Mouse (Mus musculus) midbrain, embryonic 11.5 days (tissue): Measurements from ENCODE around the gene Olfr56. TPM values are rescaled to one million over a fixed set of nuclear protein-coding genes. Genes with fewer than 3 reads are reported as not detected.
"Not testable (repeated sequence)": the region's sequence is repeated elsewhere in the genome, so short reads cannot be mapped to it uniquely, and the experiment has no call there.

Experiments used
- ATAC-seq: fragments of 200-750 bp; cut with Nextera tagmentation; 2 replicates; pipeline ENCODE4 v1.8.0; 2017; ENCODE audit warnings: moderate TSS enrichment, moderate library complexity; ENCODE audit not compliant: low FRiP score
- DNase-seq: peaks from one replicate; pipeline ENCODE4 v3.0.0; 2015; ENCODE audit warnings: low spot score; ENCODE audit errors: missing footprints
- H3K27ac ChIP-seq: fragments of 300-500 bp; sonication (generic); 2 replicates; pipeline ENCODE4 v1.5.1; 2014; ENCODE audit warnings: low read depth, low read length
- H3K27me3 ChIP-seq: fragments of 300-500 bp; sonication (generic); 2 replicates; pipeline ENCODE4 v1.6.1; 2014; ENCODE audit warnings: mild to moderate bottlenecking, low read length, moderate library complexity, mixed read lengths; ENCODE audit not compliant: control insufficient read depth, insufficient read depth
- H3K36me3 ChIP-seq: fragments of 300-500 bp; sonication (generic); 2 replicates; pipeline ENCODE4 v1.6.1; 2014; ENCODE audit warnings: mild to moderate bottlenecking, low read length, moderate library complexity, mixed read lengths; ENCODE audit not compliant: control insufficient read depth, insufficient read depth
- H3K4me1 ChIP-seq: fragments of 300-500 bp; sonication (generic); 2 replicates; pipeline ENCODE4 v1.6.1; 2014; ENCODE audit warnings: low read length; ENCODE audit not compliant: control insufficient read depth, insufficient read depth
- H3K4me2 ChIP-seq: fragments of 300-500 bp; sonication (generic); 2 replicates; pipeline ENCODE4 v1.6.1; 2014; ENCODE audit warnings: mild to moderate bottlenecking, moderate library complexity
- H3K4me3 ChIP-seq: fragments of 300-500 bp; sonication (generic); 2 replicates; pipeline ENCODE4 v1.5.1; 2014; ENCODE audit warnings: low read depth, low read length
- H3K9ac ChIP-seq: fragments of 300-500 bp; sonication (generic); 2 replicates; pipeline ENCODE4 v1.6.1; 2014; ENCODE audit warnings: low read length
- H3K9me3 ChIP-seq: fragments of 300-500 bp; sonication (generic); 2 replicates; pipeline ENCODE4 v1.6.1; 2016; ENCODE audit warnings: low read length; ENCODE audit not compliant: control insufficient read depth
- WGBS: fragments of 180-500 bp; shearing (Covaris S2); extraction: QIAGEN DNeasy Blood & Tissue Kit; methylation state at CpG from one replicate; pipeline ENCODE4 v1.1.7; 2014; 5-methylcytosine and 5-hydroxymethylcytosine counted together
- polyA plus RNA-seq: library from polyadenylated mRNA; unstranded; fragments of >200 nt; fragmentation: Nextera tagmentation; extraction: Ambion mirVana; gene quantifications from 2 replicates; pipeline ENCODE4 v1.2.1, GENCODE M21; 2014

Gene Olfr56
- polyA plus RNA-seq, result not detected in 2 replicates

GRCm38 (mm10) chr11:48978240-48978939, at the start of gene Olfr56:
Gene Olfr56, plus strand, starts transcription at chr11:48978889.
- ATAC-seq, result not testable (repeated sequence)
- WGBS, result no CpG with 5 or more reads among the region's 1 CpGs

GRCm38 (mm10) chr11:48933422-48933821, 45.3 kb upstream of the Olfr56 start:
- not testable (repeated sequence) for H3K4me3 ChIP-seq, ATAC-seq, DNase-seq, H3K27me3 ChIP-seq, H3K27ac ChIP-seq, H3K4me2 ChIP-seq, H3K36me3 ChIP-seq, H3K9me3 ChIP-seq, H3K4me1 ChIP-seq, H3K9ac ChIP-seq
- WGBS, result 84% methylated on average over 1 of the region's 1 CpGs

More at GRCm38 (mm10) chr11:48978240-48978939, at the start of gene Olfr56:
- not testable (repeated sequence) for H3K4me1 ChIP-seq, DNase-seq, H3K36me3 ChIP-seq, H3K4me3 ChIP-seq, H3K9me3 ChIP-seq, H3K9ac ChIP-seq, H3K27me3 ChIP-seq, H3K27ac ChIP-seq, H3K4me2 ChIP-seq

- not testable (repeated sequence) for H3K27ac ChIP-seq, H3K4me2 ChIP-seq, H3K9ac ChIP-seq, H3K4me1 ChIP-seq, H3K4me3 ChIP-seq, H3K9me3 ChIP-seq, ATAC-seq, H3K36me3 ChIP-seq, H3K27me3 ChIP-seq, DNase-seq
- 100% methylated on average over 1 of the region's 1 CpGs for WGBS
Measured at GRCm38 (mm10) chr11:48933923-48934322, 44.8 kb upstream of the Olfr56 start.

- not testable (repeated sequence) for H3K4me1 ChIP-seq, H3K4me2 ChIP-seq, H3K9ac ChIP-seq, H3K4me3 ChIP-seq, H3K9me3 ChIP-seq, DNase-seq, H3K27ac ChIP-seq, H3K27me3 ChIP-seq, ATAC-seq, H3K36me3 ChIP-seq
- no CpG with 5 or more reads among the region's 3 CpGs for WGBS
Measured at GRCm38 (mm10) chr11:48935291-48935690, 43.4 kb upstream of the Olfr56 start.

GRCm38 (mm10) chr11:48939286-48939685, 39.4 kb upstream of the Olfr56 start:
- H3K9me3 ChIP-seq, H3K9ac ChIP-seq, ATAC-seq, H3K4me1 ChIP-seq, H3K4me2 ChIP-seq, H3K36me3 ChIP-seq, H3K27me3 ChIP-seq, H3K4me3 ChIP-seq, DNase-seq, H3K27ac ChIP-seq: not testable (repeated sequence)

GRCm38 (mm10) chr11:48946090-48946489, 32.6 kb upstream of the Olfr56 start, which contains the start of gene Psme2b:
Gene Psme2b, minus strand, starts transcription at chr11:48946190.
- not testable (repeated sequence) for H3K4me1 ChIP-seq, H3K27ac ChIP-seq, H3K9ac ChIP-seq, H3K4me2 ChIP-seq, H3K4me3 ChIP-seq, H3K27me3 ChIP-seq, DNase-seq, H3K9me3 ChIP-seq, ATAC-seq, H3K36me3 ChIP-seq
- 92% methylated on average over 6 of the region's 6 CpGs for WGBS

GRCm38 (mm10) chr11:48974686-48975085, 4.0 kb upstream of the Olfr56 start:
- not testable (repeated sequence) for H3K4me3 ChIP-seq, ATAC-seq, H3K36me3 ChIP-seq, H3K9ac ChIP-seq, H3K27me3 ChIP-seq, H3K27ac ChIP-seq, H3K9me3 ChIP-seq, H3K4me1 ChIP-seq, DNase-seq, H3K4me2 ChIP-seq
- no CpG with 5 or more reads among the region's 1 CpGs for WGBS

- H3K27ac ChIP-seq, H3K4me2 ChIP-seq, DNase-seq, H3K9ac ChIP-seq, H3K4me1 ChIP-seq, H3K36me3 ChIP-seq, H3K27me3 ChIP-seq, H3K4me3 ChIP-seq, ATAC-seq, H3K9me3 ChIP-seq: not testable (repeated sequence)
- no CpG with 5 or more reads among the region's 3 CpGs for WGBS
Measured at GRCm38 (mm10) chr11:48979251-48979650, 562 bp downstream of the Olfr56 start, which contains the start of gene 9930111J21Rik1. Gene 9930111J21Rik1, minus strand, starts transcription at chr11:48979398.

- not testable (repeated sequence) for H3K27ac ChIP-seq, H3K36me3 ChIP-seq, DNase-seq, ATAC-seq, H3K4me3 ChIP-seq, H3K4me1 ChIP-seq, H3K4me2 ChIP-seq, H3K9ac ChIP-seq, H3K9me3 ChIP-seq, H3K27me3 ChIP-seq
- no CpG with 5 or more reads among the region's 5 CpGs for WGBS
Measured at GRCm38 (mm10) chr11:48980052-48980451, 1.4 kb downstream of the Olfr56 start.
